Mouse (Mus musculus) embryonic facial prominence, embryonic 14.5 days (tissue): ENCODE results near the gene Ice1. TPM values are rescaled to one million over a fixed set of nuclear protein-coding genes. Genes with fewer than 3 reads are reported as not detected.

Source experiments
- ATAC-seq: fragments of 200-750 bp; cut with Nextera tagmentation; 2 replicates; pipeline ENCODE4 v1.8.0; 2017; ENCODE audit warnings: low read depth, moderate number of reproducible peaks, moderate TSS enrichment
- DNase-seq: peaks from one replicate; pipeline ENCODE4 v3.0.0-alpha.2; 2015; ENCODE audit warnings: low spot score
- H3K27ac ChIP-seq: fragments of 300-500 bp; sonication (generic); replicated peaks from 2 replicates; pipeline ENCODE4 v1.5.1; 2014; ENCODE audit warnings: low read depth, mild to moderate bottlenecking, low read length, moderate library complexity
- H3K27me3 ChIP-seq: fragments of 300-500 bp; sonication (generic); replicated peaks from 2 replicates; pipeline ENCODE4 v1.6.1; 2014; ENCODE audit warnings: low read length; ENCODE audit not compliant: control insufficient read depth, insufficient read depth
- H3K36me3 ChIP-seq: fragments of 300-500 bp; sonication (generic); 2 replicates; pipeline ENCODE4 v1.6.1; 2014; ENCODE audit warnings: low read length, mixed read lengths; ENCODE audit not compliant: control insufficient read depth, insufficient read depth
- H3K4me1 ChIP-seq: fragments of 300-500 bp; sonication (generic); 2 replicates; pipeline ENCODE4 v1.6.1; 2014; ENCODE audit warnings: antibody characterized with exemption, low read length; ENCODE audit not compliant: control insufficient read depth, insufficient read depth
- H3K4me2 ChIP-seq: fragments of 300-500 bp; sonication (generic); 2 replicates; pipeline ENCODE4 v1.6.1; 2014; ENCODE audit warnings: low read depth, mild to moderate bottlenecking, low read length, moderate library complexity, mixed read lengths
- H3K4me3 ChIP-seq: fragments of 300-500 bp; sonication (generic); 2 replicates; pipeline ENCODE4 v1.5.1; 2014; ENCODE audit warnings: low read depth, mild to moderate bottlenecking, low read length
- H3K9ac ChIP-seq: fragments of 300-500 bp; sonication (generic); 2 replicates; pipeline ENCODE4 v1.6.1; 2014; ENCODE audit warnings: low read depth, mild to moderate bottlenecking, low read length, moderate library complexity, mixed read lengths
- H3K9me3 ChIP-seq: fragments of 300-500 bp; sonication (generic); 2 replicates; pipeline ENCODE4 v1.6.1; 2016; ENCODE audit warnings: low read length; ENCODE audit not compliant: control insufficient read depth
- WGBS: fragments of 180-500 bp; shearing (Covaris S2); extraction: QIAGEN DNeasy Blood & Tissue Kit; methylation state at CpG from one replicate; pipeline ENCODE4 v1.1.7; 2014; 5-methylcytosine and 5-hydroxymethylcytosine counted together
- polyA plus RNA-seq: library from polyadenylated mRNA; unstranded; fragments of >200 nt; fragmentation: Nextera tagmentation; extraction: Ambion mirVana; gene quantifications from 2 replicates; pipeline ENCODE4 v1.2.1, GENCODE M21; 2014

Gene Ice1
- polyA plus RNA-seq, 1 experiment from 2014 or later = 30.1 TPM

DNA sequence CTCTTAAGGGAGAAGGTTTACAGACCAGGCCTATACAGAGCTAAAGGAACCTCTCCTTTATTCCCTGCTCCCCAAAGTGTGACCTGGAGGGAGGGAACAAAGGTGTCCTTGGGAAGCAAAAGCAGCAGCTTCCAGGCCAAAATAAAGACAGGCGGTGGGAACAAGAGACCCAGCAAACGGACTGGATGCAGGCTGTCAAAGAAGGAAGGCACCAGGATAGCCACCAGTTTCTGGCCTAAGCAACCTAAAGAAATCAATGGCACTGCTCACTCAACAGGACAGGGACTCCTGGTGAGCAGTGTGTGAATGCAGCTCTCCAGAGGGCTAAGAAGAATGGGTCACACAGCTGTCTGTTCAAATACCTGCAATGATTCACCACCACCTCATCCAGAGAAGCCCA, 1.8 kb downstream of the Ice1 start:
- Histone ChIP-seq H3K4me2 (no peak overlapping the region; the same call in 1 of the 2 replicates), H3K4me1 (peaks cover 16% of the 10 kb centered on the region), H3K36me3 (no peaks in the 10 kb centered on the region), H3K27me3 (no peaks in the 10 kb centered on the region), H3K9ac (no peak overlapping the region), H3K27ac (no peak overlapping the region), H3K9me3 (no peaks in the 10 kb centered on the region), H3K4me3 (no peak overlapping the region)
- DNase-seq (no peak), ATAC-seq (no peak)
- 73% methylated on average over 2 of the region's 2 CpGs for WGBS

DNA sequence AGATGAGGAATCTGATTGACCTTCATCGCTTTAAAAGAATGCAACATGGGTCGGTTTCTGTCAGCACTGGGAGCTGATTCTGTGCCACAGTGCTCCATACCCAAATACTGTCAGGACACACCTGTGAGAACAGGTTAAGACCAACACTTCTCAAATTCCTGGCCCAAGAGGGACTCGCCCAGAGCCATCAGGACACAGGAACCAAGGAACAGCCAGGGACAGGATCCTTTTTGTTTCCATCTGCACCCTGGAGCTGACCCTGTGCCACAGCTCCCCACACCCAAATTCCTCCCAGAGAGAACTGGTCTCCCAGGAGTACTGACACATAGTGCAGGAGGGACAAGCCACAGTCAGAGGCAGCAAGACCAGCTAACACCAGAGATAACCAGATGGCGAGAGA, 11.0 kb downstream of the Ice1 start:
- no peak for ATAC-seq
- Histone ChIP-seq H3K27ac (no peak overlapping the region), H3K4me3 (no peak overlapping the region), H3K4me1 (no peaks in the 10 kb centered on the region), H3K9ac (no peak overlapping the region), H3K27me3 (no peaks in the 10 kb centered on the region), H3K36me3 (peaks cover 6% of the 10 kb centered on the region; the same call in 1 of the 2 replicates), H3K9me3 (peaks cover 13% of the 10 kb centered on the region; the same call in 1 of the 2 replicates), H3K4me2 (no peak overlapping the region)
- WGBS = 87% methylated on average over 4 of the region's 4 CpGs
- no peak for DNase-seq

DNA sequence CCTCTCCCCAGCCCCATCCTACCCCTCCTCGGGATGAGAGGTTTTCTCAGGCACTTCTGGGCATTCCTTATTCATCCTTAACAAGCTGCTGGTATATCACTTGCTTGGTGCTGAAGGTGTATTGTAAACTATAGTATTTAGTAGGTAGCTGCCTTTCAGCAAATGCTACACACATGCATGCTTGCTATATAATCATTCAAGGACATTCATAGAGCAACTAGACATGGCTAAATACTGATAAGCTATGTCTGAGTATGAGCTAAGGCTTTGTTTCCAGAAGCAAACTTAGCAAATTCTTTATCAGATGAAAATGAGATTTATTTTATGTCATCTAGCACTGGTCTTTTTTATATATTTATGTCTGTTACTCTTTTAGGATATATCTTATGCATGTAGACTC, 11.8 kb downstream of the Ice1 start:
- Histone ChIP-seq H3K9ac (no peak overlapping the region), H3K36me3 (peaks cover 12% of the 10 kb centered on the region; the same call in 1 of the 2 replicates), H3K4me3 (no peak overlapping the region), H3K4me2 (no peak overlapping the region), H3K4me1 (no peaks in the 10 kb centered on the region), H3K27me3 (no peaks in the 10 kb centered on the region), H3K9me3 (peaks cover 13% of the 10 kb centered on the region; the same call in 1 of the 2 replicates), H3K27ac (no peak overlapping the region)
- ATAC-seq (no peak), DNase-seq (no peak)
- 81% methylated on average over 1 of the region's 1 CpGs for WGBS

DNA sequence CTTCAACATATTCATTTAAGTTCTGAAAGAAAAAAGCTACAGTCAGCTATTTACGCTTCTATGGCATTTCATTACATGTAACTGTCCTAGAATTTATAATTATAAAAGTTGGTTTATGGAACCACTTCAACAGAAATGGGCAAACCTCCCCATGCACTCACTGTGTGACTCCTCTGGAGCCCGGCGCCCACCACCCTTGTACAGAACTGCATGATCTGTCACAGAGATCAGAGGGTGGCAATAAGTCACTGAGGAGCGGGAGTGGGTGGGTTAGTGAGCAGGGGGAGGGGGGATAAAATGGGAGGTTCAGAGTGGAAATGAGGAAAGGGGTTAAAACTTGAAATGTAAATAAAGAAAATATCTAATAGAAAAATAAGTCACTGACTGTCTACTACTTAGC, 13.0 kb downstream of the Ice1 start:
- Histone ChIP-seq H3K9ac (no peak overlapping the region), H3K27ac (no peak overlapping the region), H3K4me2 (no peak overlapping the region), H3K4me1 (no peaks in the 10 kb centered on the region), H3K9me3 (peaks cover 11% of the 10 kb centered on the region; the same call in 1 of the 2 replicates), H3K4me3 (no peak overlapping the region), H3K36me3 (peaks cover 23% of the 10 kb centered on the region), H3K27me3 (no peaks in the 10 kb centered on the region)
- WGBS = 88% methylated on average over 4 of the region's 4 CpGs
- DNase-seq = no peak
- ATAC-seq = no peak

DNA sequence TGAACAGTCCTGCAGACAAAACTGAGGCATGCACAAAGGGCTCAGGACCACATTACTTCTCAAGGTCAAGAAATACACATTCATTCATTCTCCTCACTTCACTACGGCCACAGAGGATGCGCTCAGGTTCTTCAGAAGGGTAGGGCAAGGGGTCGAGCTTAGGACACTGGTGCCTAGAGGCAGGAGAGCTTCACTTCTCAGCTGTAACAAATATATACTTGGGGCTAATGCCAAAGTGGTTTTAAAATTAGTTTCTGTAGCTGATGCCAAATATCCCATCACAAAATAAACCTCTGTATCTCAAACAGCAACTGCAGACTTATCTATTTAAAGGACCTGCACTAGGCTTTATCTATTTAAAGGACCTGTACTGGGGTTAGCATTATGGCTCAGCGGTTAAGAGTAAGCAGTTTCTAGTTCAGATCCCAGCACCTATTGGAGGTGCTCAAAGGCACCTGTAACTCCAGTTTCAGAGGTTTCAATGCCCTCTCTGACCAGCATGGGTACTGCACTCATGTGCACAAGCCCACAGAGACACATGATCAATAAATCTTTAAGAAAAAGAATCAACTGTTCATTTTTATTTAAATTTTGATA, 14.9 kb downstream of the Ice1 start:
- DNase-seq = no peak
- ATAC-seq = no peak
- WGBS = 92% methylated on average over 4 of the region's 4 CpGs
- Histone ChIP-seq H3K27me3 (no peaks in the 10 kb centered on the region), H3K4me2 (no peak overlapping the region), H3K9me3 (no peaks in the 10 kb centered on the region), H3K4me3 (no peak overlapping the region), H3K36me3 (peaks cover 39% of the 10 kb centered on the region), H3K27ac (no peak overlapping the region), H3K9ac (no peak overlapping the region), H3K4me1 (no peaks in the 10 kb centered on the region)

DNA sequence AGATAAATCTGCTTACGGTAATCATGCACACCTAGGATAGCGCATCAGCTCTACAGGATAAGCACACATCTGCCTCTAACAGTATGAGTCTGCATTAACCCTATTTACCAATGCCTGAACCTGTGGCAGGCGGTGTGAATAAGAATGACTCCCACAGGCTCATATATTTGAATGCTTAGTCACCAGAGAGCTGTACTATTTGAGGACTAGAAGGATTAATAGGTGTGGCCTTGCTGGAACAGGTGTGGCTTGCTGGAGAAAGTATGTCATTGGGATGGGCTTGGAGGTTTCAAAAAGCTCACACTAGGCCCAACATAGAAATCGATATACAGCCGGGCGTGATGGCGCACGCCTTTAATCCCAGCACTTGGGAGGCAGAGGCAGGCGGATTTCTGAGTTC, 15.9 kb downstream of the Ice1 start:
- WGBS = 96% methylated on average over 9 of the region's 9 CpGs
- Histone ChIP-seq H3K9ac (no peak overlapping the region), H3K27ac (no peak overlapping the region), H3K4me3 (no peak overlapping the region), H3K36me3 (peaks cover 49% of the 10 kb centered on the region), H3K4me1 (no peaks in the 10 kb centered on the region), H3K27me3 (no peaks in the 10 kb centered on the region), H3K9me3 (no peaks in the 10 kb centered on the region), H3K4me2 (no peak overlapping the region)
- no peak for DNase-seq
- no peak for ATAC-seq

DNA sequence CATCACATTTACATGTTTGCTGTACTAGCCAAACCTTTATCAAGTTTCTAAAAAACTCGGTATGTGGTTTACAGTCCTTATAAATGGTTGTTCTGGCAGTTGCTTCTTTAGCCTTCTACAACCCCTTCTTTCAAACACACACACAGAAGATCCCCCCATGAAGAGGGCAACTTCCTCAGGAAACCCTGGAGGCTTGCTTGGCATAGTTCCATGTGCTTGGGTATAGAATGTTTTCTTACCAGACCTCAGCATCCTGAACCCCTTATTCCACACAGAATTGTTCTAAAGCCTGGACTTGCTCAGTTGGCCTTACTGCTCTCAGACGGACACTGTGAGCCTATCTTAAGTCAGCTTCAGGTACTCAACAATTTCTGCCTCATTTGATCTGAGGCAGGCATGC, 24.6 kb downstream of the Ice1 start:
- Histone ChIP-seq H3K36me3 (peaks cover 92% of the 10 kb centered on the region), H3K27me3 (no peaks in the 10 kb centered on the region), H3K4me2 (no peak overlapping the region), H3K4me3 (no peak overlapping the region), H3K4me1 (no peaks in the 10 kb centered on the region), H3K9ac (no peak overlapping the region), H3K9me3 (no peaks in the 10 kb centered on the region), H3K27ac (no peak overlapping the region)
- 78% methylated on average over 2 of the region's 2 CpGs for WGBS
- no peak for DNase-seq
- ATAC-seq = no peak

DNA sequence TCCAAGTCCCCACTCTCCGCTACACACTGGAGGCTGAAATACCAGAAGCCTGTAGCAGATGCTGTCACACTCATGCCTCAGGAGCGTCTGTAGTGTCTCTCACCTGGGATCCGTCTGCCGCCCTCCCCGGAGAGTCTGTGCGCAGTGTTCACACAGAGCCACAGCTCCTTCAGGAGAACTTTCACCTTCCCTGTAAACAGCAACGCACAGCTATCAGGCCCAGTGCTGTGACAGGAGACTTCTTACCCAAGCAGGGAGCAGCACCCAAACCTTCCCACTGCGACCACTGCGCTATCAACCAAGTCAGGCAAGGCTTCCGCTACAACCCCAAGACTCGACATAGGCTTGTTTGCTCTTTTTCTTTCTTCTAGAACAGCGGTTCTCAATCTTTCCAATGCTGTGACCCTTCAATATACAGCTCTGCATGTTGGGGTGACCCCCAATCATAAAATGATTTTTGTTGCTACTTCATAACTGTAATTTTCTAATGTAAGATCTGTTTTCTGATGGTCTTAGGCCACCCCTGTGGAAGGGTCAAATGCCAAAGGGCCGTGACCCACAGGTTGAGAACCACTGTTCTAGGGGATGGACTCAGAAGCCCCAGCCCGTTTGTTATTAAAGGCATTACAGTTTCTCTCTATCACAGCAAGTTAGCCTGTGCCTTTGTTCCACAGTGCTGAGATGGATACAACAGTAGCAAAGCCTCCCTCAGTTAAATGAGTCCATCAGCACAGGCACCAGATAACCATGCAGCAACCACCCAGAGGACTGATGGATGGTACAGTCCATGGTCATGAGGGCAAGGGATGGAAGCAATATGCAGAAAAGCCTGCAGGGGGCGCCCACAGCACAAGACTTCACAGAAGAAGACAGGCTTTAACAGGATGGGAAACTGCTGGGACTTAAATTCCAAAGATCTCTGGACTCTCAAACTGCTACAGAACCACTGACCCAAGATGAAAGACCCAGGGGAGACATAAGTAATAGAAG, 26.7 kb downstream of the Ice1 start:
- no peak overlapping the region for H3K9ac ChIP-seq
- H3K9me3 ChIP-seq = no peaks in the 10 kb centered on the region
- peak; percentile 70 for ATAC-seq
- H3K4me2 ChIP-seq = no peak overlapping the region
- no peak overlapping the region for H3K27ac ChIP-seq
- no peak overlapping the region for H3K4me3 ChIP-seq
- 88% methylated on average over 15 of the region's 15 CpGs for WGBS
- peaks cover 92% of the 10 kb centered on the region for H3K36me3 ChIP-seq
- H3K27me3 ChIP-seq = no peaks in the 10 kb centered on the region
- peak; percentile 67 for DNase-seq
- H3K4me1 ChIP-seq = no peaks in the 10 kb centered on the region
